Mouse (Mus musculus) kidney, embryonic 16.5 days (tissue): ENCODE measurements at regions not wholly inside any gene's neighbourhood (a gene's known extent, or its start where the extent isn't known, plus 50 kb on each side); places are given as distances from the start of the nearest gene placed in this dataset.
A peak's percentile ranks its signal among the peaks of the same experiment; 100 is the strongest.
"Not testable (repeated sequence)": the region's sequence is repeated elsewhere in the genome, so short reads cannot be mapped to it uniquely, and the experiment has no call there.

Source experiments
- ATAC-seq: fragments of 200-750 bp; cut with Nextera tagmentation; 2 replicates; pipeline ENCODE4 v1.8.0; 2017; ENCODE audit warnings: moderate TSS enrichment; ENCODE audit not compliant: low FRiP score, low TSS enrichment
- H3K27ac ChIP-seq: fragments of 300-500 bp; sonication (generic); 2 replicates; pipeline ENCODE4 v1.5.1; 2014; ENCODE audit warnings: low read length
- H3K27me3 ChIP-seq: fragments of 300-500 bp; sonication (generic); 2 replicates; pipeline ENCODE4 v1.6.1; 2014; ENCODE audit warnings: low read length, control low read depth, mixed read lengths; ENCODE audit not compliant: insufficient read depth
- H3K36me3 ChIP-seq: fragments of 300-500 bp; sonication (generic); 2 replicates; pipeline ENCODE4 v1.6.1; 2014; ENCODE audit warnings: low read length, control low read depth, mixed read lengths; ENCODE audit not compliant: insufficient read depth
- H3K4me1 ChIP-seq: fragments of 300-500 bp; sonication (generic); 2 replicates; pipeline ENCODE4 v1.6.1; 2014; ENCODE audit warnings: low read length, control low read depth, mixed read lengths; ENCODE audit not compliant: insufficient read depth
- H3K4me2 ChIP-seq: fragments of 300-500 bp; sonication (generic); replicated peaks from 2 replicates; pipeline ENCODE4 v1.6.1; 2014; ENCODE audit warnings: low read depth, low read length
- H3K4me3 ChIP-seq: fragments of 300-500 bp; sonication (generic); 2 replicates; pipeline ENCODE4 v1.5.1; 2014; ENCODE audit warnings: mild to moderate bottlenecking, low read length
- H3K9ac ChIP-seq: fragments of 300-500 bp; sonication (generic); replicated peaks from 2 replicates; pipeline ENCODE4 v1.6.1; 2014; ENCODE audit warnings: low read length
- H3K9me3 ChIP-seq: fragments of 300-500 bp; sonication (generic); 2 replicates; pipeline ENCODE4 v1.6.1; 2016; ENCODE audit warnings: low read length, control low read depth
- whole genome bisulfite sequencing: fragments of 180-500 bp; shearing (Covaris S2); extraction: QIAGEN DNeasy Blood & Tissue Kit; methylation state at CpG from one replicate; pipeline ENCODE4 v1.1.7; 2014; 5-methylcytosine and 5-hydroxymethylcytosine counted together

GRCm38 (mm10) chrX:50622984-50623455, 194.7 kb upstream of the Olfr1324 start:
- Histone ChIP-seq H3K4me1 (0 out of 2 replicates have a peak, but pooled peaks cover 3% of the 10 kb centered on the region), H3K4me3 (peak overlapping the region; percentile 34), H3K27ac (no peak overlapping the region), H3K9me3 (no peaks in the 10 kb centered on the region), H3K9ac (no peak overlapping the region), H3K4me2 (no peak overlapping the region), H3K36me3 (peaks cover 21% of the 10 kb centered on the region), H3K27me3 (no peaks in the 10 kb centered on the region)
- WGBS, result 58% methylated on average over 19 of the region's 19 CpGs
- peak; percentile 54; the same call in 1 of the 2 replicates for ATAC-seq

GRCm38 (mm10) chrX:50620909-50621308, 192.6 kb upstream of the Olfr1324 start:
- Histone ChIP-seq H3K27me3 (no peaks in the 10 kb centered on the region), H3K36me3 (peaks cover 21% of the 10 kb centered on the region), H3K9ac (no peak overlapping the region), H3K9me3 (no peaks in the 10 kb centered on the region), H3K4me1 (0 out of 2 replicates have a peak, but pooled peaks cover 3% of the 10 kb centered on the region), H3K4me3 (no peak overlapping the region), H3K27ac (no peak overlapping the region), H3K4me2 (no peak overlapping the region)
- ATAC-seq, result no peak
- 52% methylated on average over 8 of the region's 8 CpGs for WGBS

GRCm38 (mm10) chrX:50619919-50620318, 191.6 kb upstream of the Olfr1324 start:
- H3K4me3 ChIP-seq, result no peak overlapping the region
- H3K4me2 ChIP-seq, result no peak overlapping the region
- H3K4me1 ChIP-seq, result 0 out of 2 replicates have a peak, but pooled peaks cover 3% of the 10 kb centered on the region
- no peaks in the 10 kb centered on the region for H3K27me3 ChIP-seq
- H3K36me3 ChIP-seq, result peaks cover 21% of the 10 kb centered on the region
- H3K9me3 ChIP-seq, result no peaks in the 10 kb centered on the region
- peak; percentile 49; the same call in 1 of the 2 replicates for ATAC-seq
- H3K27ac ChIP-seq, result peak overlapping the region; percentile 34; the same call in 1 of the 2 replicates
- no peak overlapping the region for H3K9ac ChIP-seq
- WGBS, result 51% methylated on average over 9 of the region's 9 CpGs

- Histone ChIP-seq H3K4me2 (no peak overlapping the region), H3K27ac (no peak overlapping the region), H3K9me3 (no peaks in the 10 kb centered on the region), H3K9ac (no peak overlapping the region), H3K4me3 (no peak overlapping the region), H3K4me1 (0 out of 2 replicates have a peak, but pooled peaks cover 3% of the 10 kb centered on the region), H3K36me3 (peaks cover 21% of the 10 kb centered on the region), H3K27me3 (no peaks in the 10 kb centered on the region)
- no peak for ATAC-seq
- WGBS, result 76% methylated on average over 4 of the region's 4 CpGs
Observed at GRCm38 (mm10) chrX:50618936-50619335, 190.6 kb upstream of the Olfr1324 start.

- H3K27me3 ChIP-seq, H3K9ac ChIP-seq, H3K27ac ChIP-seq, ATAC-seq, H3K9me3 ChIP-seq, H3K4me1 ChIP-seq: not testable (repeated sequence)
- peak overlapping the region; percentile 21; the same call in 1 of the 2 replicates for H3K4me2 ChIP-seq
- H3K36me3 ChIP-seq, result peaks cover 17% of the 10 kb centered on the region; the same call in 1 of the 2 replicates
- H3K4me3 ChIP-seq, result peak overlapping the region; percentile 22; the same call in 1 of the 2 replicates
- WGBS, result 68% methylated on average over 8 of the region's 8 CpGs
Observed at GRCm38 (mm10) chrX:50616920-50617319, 188.6 kb upstream of the Olfr1324 start.

- ATAC-seq, result 0 out of 2 replicates have a peak, but pooled peaks have one; percentile 66
- not testable (repeated sequence) for H3K4me1 ChIP-seq, H3K9me3 ChIP-seq, H3K27me3 ChIP-seq, H3K4me2 ChIP-seq, H3K9ac ChIP-seq, H3K27ac ChIP-seq
- WGBS, result 69% methylated on average over 3 of the region's 3 CpGs
- Histone ChIP-seq H3K4me3 (peak overlapping the region; percentile 30), H3K36me3 (peaks cover 11% of the 10 kb centered on the region; the same call in 1 of the 2 replicates)
Observed at GRCm38 (mm10) chrX:50614874-50615273, 186.6 kb upstream of the Olfr1324 start.

- H3K4me3 ChIP-seq, result peak overlapping the region; percentile 30
- H3K9ac ChIP-seq, H3K4me1 ChIP-seq, H3K27ac ChIP-seq, H3K4me2 ChIP-seq, H3K9me3 ChIP-seq, H3K27me3 ChIP-seq, ATAC-seq: not testable (repeated sequence)
- 64% methylated on average over 6 of the region's 6 CpGs for WGBS
- peaks cover 12% of the 10 kb centered on the region; the same call in 1 of the 2 replicates for H3K36me3 ChIP-seq
Observed at GRCm38 (mm10) chrX:50614367-50614766, 186.1 kb upstream of the Olfr1324 start.

- Histone ChIP-seq H3K4me1 (no peaks in the 10 kb centered on the region), H3K27me3 (no peaks in the 10 kb centered on the region), H3K9ac (peak overlapping the region; percentile 37; the same call in 1 of the 2 replicates), H3K4me2 (peak overlapping the region; percentile 40), H3K27ac (peak overlapping the region; percentile 21; the same call in 1 of the 2 replicates), H3K9me3 (no peaks in the 10 kb centered on the region), H3K36me3 (peaks cover 7% of the 10 kb centered on the region; the same call in 1 of the 2 replicates), H3K4me3 (peak overlapping the region; percentile 31)
- ATAC-seq, result peak; percentile 79
- WGBS, result 58% methylated on average over 9 of the region's 9 CpGs
Observed at GRCm38 (mm10) chrX:50611765-50612591, 183.7 kb upstream of the Olfr1324 start.

GRCm38 (mm10) chrX:50608141-50608540, 179.8 kb upstream of the Olfr1324 start:
- H3K9ac ChIP-seq, H3K4me3 ChIP-seq, H3K27me3 ChIP-seq, ATAC-seq, H3K36me3 ChIP-seq, H3K9me3 ChIP-seq, H3K4me1 ChIP-seq, H3K4me2 ChIP-seq, H3K27ac ChIP-seq: not testable (repeated sequence)
- 66% methylated on average over 6 of the region's 6 CpGs for WGBS

- Histone ChIP-seq H3K27me3 (no peaks in the 10 kb centered on the region), H3K9ac (no peak overlapping the region), H3K9me3 (no peaks in the 10 kb centered on the region), H3K4me2 (no peak overlapping the region), H3K4me1 (no peaks in the 10 kb centered on the region), H3K27ac (no peak overlapping the region), H3K4me3 (no peak overlapping the region), H3K36me3 (peaks cover 7% of the 10 kb centered on the region; the same call in 1 of the 2 replicates)
- WGBS, result 74% methylated on average over 7 of the region's 7 CpGs
- no peak for ATAC-seq
Observed at GRCm38 (mm10) chrX:50607636-50608035, 179.3 kb upstream of the Olfr1324 start.
